Mouse (Mus musculus): ENCODE results near the gene Klb. TPM values are rescaled to one million over a fixed set of nuclear protein-coding genes. Genes with fewer than 3 reads are reported as not detected.

Gene Klb
- polyA plus RNA-seq (2014; fragmentation: Illumina TruSeq; extraction: RNeasy Lipid Tissue Mini Kit (QIAGEN cat#74804); ENCODE audit: low read depth, low replicate concordance): 12.4 TPM

GRCm38 (mm10) chr5:65348168-65348567 is at the start of gene Klb:
Klb (plus strand) TSS chr5:65348314.

GRCm38 (mm10) chr5:65335298-65336074 is 12.6 kb upstream of the Klb start, which contains the start of gene Rfc1:
Rfc1 (minus strand) TSS chr5:65335670.

GRCm38 (mm10) chr5:65390648-65391644 is 42.8 kb downstream of the Klb start, which contains the start of the genes Rpl9 and Lias:
Rpl9 (minus strand) TSS chr5:65391444.
Lias (plus strand) TSS chr5:65391497.

Other genes starting within 250 kb of the Klb start
- 43.6 TPM for gene Klhl5, start 240.8 kb upstream of the Klb start, polyA plus RNA-seq (2014; fragmentation: Illumina TruSeq; extraction: RNeasy Lipid Tissue Mini Kit (QIAGEN cat#74804); ENCODE audit: low read depth, low replicate concordance)
- gene Wdr19, start 148.6 kb upstream of the Klb start, polyA plus RNA-seq (2014; fragmentation: Illumina TruSeq; extraction: RNeasy Lipid Tissue Mini Kit (QIAGEN cat#74804); ENCODE audit: low read depth, low replicate concordance): 11.1 TPM
- gene Rfc1, start 12.6 kb upstream of the Klb start, polyA plus RNA-seq (2014; fragmentation: Illumina TruSeq; extraction: RNeasy Lipid Tissue Mini Kit (QIAGEN cat#74804); ENCODE audit: low read depth, low replicate concordance): 23.0 TPM
- gene Rpl9, start 43.1 kb downstream of the Klb start, polyA plus RNA-seq (2014; fragmentation: Illumina TruSeq; extraction: RNeasy Lipid Tissue Mini Kit (QIAGEN cat#74804); ENCODE audit: low read depth, low replicate concordance): 1,282 TPM
- gene Lias, start 43.2 kb downstream of the Klb start, polyA plus RNA-seq (2014; fragmentation: Illumina TruSeq; extraction: RNeasy Lipid Tissue Mini Kit (QIAGEN cat#74804); ENCODE audit: low read depth, low replicate concordance): 35.6 TPM
- 31.1 TPM for gene Ugdh, start 87.6 kb downstream of the Klb start, polyA plus RNA-seq (2014; fragmentation: Illumina TruSeq; extraction: RNeasy Lipid Tissue Mini Kit (QIAGEN cat#74804); ENCODE audit: low read depth, low replicate concordance)
- not detected for gene Gm43552, start 144.5 kb downstream of the Klb start, polyA plus RNA-seq (2014; fragmentation: Illumina TruSeq; extraction: RNeasy Lipid Tissue Mini Kit (QIAGEN cat#74804); ENCODE audit: low read depth, low replicate concordance)
- gene Smim14, start 188.9 kb downstream of the Klb start, polyA plus RNA-seq (2014; fragmentation: Illumina TruSeq; extraction: RNeasy Lipid Tissue Mini Kit (QIAGEN cat#74804); ENCODE audit: low read depth, low replicate concordance): 202 TPM
- gene Ube2k, start 188.9 kb downstream of the Klb start, polyA plus RNA-seq (2014; fragmentation: Illumina TruSeq; extraction: RNeasy Lipid Tissue Mini Kit (QIAGEN cat#74804); ENCODE audit: low read depth, low replicate concordance): 62.6 TPM